Mouse (Mus musculus) right cerebral cortex, adult 18-20 months (tissue): ENCODE results near the gene Gm38100.

Source experiments
- DNase-seq: peaks from one replicate; pipeline ENCODE4 v3.0.0; 2022; ENCODE audit warnings: mixed read lengths

Gene Gm38100

GRCm38 (mm10) chr1:175970710-175971109, 50.6 kb downstream of the Gm38100 start:
- no peak for DNase-seq
